Mouse (Mus musculus) forebrain, embryonic 11.5 days (tissue): ENCODE measurements around the gene Ccdc93. TPM values are rescaled to one million over a fixed set of nuclear protein-coding genes. Genes with fewer than 3 reads are reported as not detected.
A peak's percentile ranks its signal among the peaks of the same experiment; 100 is the strongest.

Experiments
- ATAC-seq: fragments of 200-750 bp; cut with Nextera tagmentation; replicated peaks from 2 replicates; pipeline ENCODE4 v1.8.0; 2017; ENCODE audit warnings: moderate TSS enrichment; ENCODE audit not compliant: low FRiP score
- DNase-seq: peaks from one replicate; pipeline ENCODE4 v3.0.0-alpha.2; 2017; ENCODE audit warnings: low spot score
- H3K27ac ChIP-seq: fragments of 300-500 bp; sonication (generic); 2 replicates; pipeline ENCODE4 v1.5.1; 2014; ENCODE audit warnings: low read depth, low read length
- H3K27me3 ChIP-seq: fragments of 300-500 bp; sonication (generic); 2 replicates; pipeline ENCODE4 v1.6.1; 2014; ENCODE audit warnings: mild to moderate bottlenecking, low read length, mixed read lengths; ENCODE audit not compliant: control insufficient read depth, insufficient read depth
- H3K36me3 ChIP-seq: fragments of 300-500 bp; sonication (generic); 2 replicates; pipeline ENCODE4 v1.6.1; 2014; ENCODE audit warnings: mild to moderate bottlenecking, low read length, moderate library complexity, mixed read lengths; ENCODE audit not compliant: control insufficient read depth, insufficient read depth
- H3K4me1 ChIP-seq: fragments of 300-500 bp; sonication (generic); replicated peaks from 2 replicates; pipeline ENCODE4 v1.6.1; 2014; ENCODE audit warnings: low read length, mixed read lengths; ENCODE audit not compliant: control insufficient read depth, insufficient read depth
- H3K4me2 ChIP-seq: fragments of 300-500 bp; sonication (generic); 2 replicates; pipeline ENCODE4 v1.6.1; 2014; ENCODE audit warnings: low read depth, mild to moderate bottlenecking, low read length, moderate library complexity, mixed read lengths; ENCODE audit not compliant: severe bottlenecking
- H3K4me3 ChIP-seq: fragments of 300-500 bp; sonication (generic); 2 replicates; pipeline ENCODE4 v1.5.1; 2014; ENCODE audit warnings: low read depth, low read length
- H3K9ac ChIP-seq: fragments of 300-500 bp; sonication (generic); 2 replicates; pipeline ENCODE4 v1.6.1; 2014; ENCODE audit warnings: low read length
- H3K9me3 ChIP-seq: fragments of 300-500 bp; sonication (generic); 2 replicates; pipeline ENCODE4 v1.6.1; 2016; ENCODE audit warnings: low read length, mixed read lengths; ENCODE audit not compliant: control insufficient read depth
- WGBS: fragments of 180-500 bp; shearing (Covaris S2); extraction: QIAGEN DNeasy Blood & Tissue Kit; methylation state at CpG from one replicate; pipeline ENCODE4 v1.1.7; 2014; 5-methylcytosine and 5-hydroxymethylcytosine counted together
- polyA plus RNA-seq: library from polyadenylated mRNA; unstranded; fragments of >200 nt; fragmentation: Nextera tagmentation; extraction: Ambion mirVana; gene quantifications from 2 replicates; pipeline ENCODE4 v1.2.1, GENCODE M21; 2014

Ccdc93 gene
- polyA plus RNA-seq, 1 experiment from 2014 or later, result 10.7 TPM

- H3K36me3 ChIP-seq, result no peaks in the 10 kb centered on the region
- H3K9me3 ChIP-seq, result no peaks in the 10 kb centered on the region
- 86% methylated on average over 2 of the region's 2 CpGs for WGBS
- DNase-seq, result no peak
- no peak overlapping the region for H3K4me2 ChIP-seq
- no peak for ATAC-seq
- H3K27ac ChIP-seq, result no peak overlapping the region
- no peaks in the 10 kb centered on the region for H3K27me3 ChIP-seq
- H3K4me1 ChIP-seq, result no peaks in the 10 kb centered on the region
- H3K9ac ChIP-seq, result no peak overlapping the region
- H3K4me3 ChIP-seq, result no peak overlapping the region
These were observed 37.7 kb upstream of the Ccdc93 start for GRCm38 (mm10) chr1:121393117-121393516.

GRCm38 (mm10) chr1:121394764-121395163 is 36.1 kb upstream of the Ccdc93 start:
- 83% methylated on average over 5 of the region's 5 CpGs for WGBS
- no peak overlapping the region for H3K4me2 ChIP-seq
- ATAC-seq, result no peak

GRCm38 (mm10) chr1:121396501-121396900 is 34.3 kb upstream of the Ccdc93 start:
- Histone ChIP-seq H3K27ac (no peak overlapping the region), H3K9ac (no peak overlapping the region), H3K4me1 (no peaks in the 10 kb centered on the region), H3K4me3 (no peak overlapping the region), H3K36me3 (no peaks in the 10 kb centered on the region), H3K4me2 (no peak overlapping the region), H3K9me3 (no peaks in the 10 kb centered on the region), H3K27me3 (no peaks in the 10 kb centered on the region)
- 84% methylated on average over 4 of the region's 4 CpGs for WGBS
- no peak for ATAC-seq
- no peak for DNase-seq

More at GRCm38 (mm10) chr1:121394764-121395163, 36.1 kb upstream of the Ccdc93 start:
- H3K9me3 ChIP-seq, result no peaks in the 10 kb centered on the region
- no peak overlapping the region for H3K4me3 ChIP-seq
- DNase-seq, result no peak
- H3K36me3 ChIP-seq, result no peaks in the 10 kb centered on the region
- H3K4me1 ChIP-seq, result no peaks in the 10 kb centered on the region
- H3K27me3 ChIP-seq, result no peaks in the 10 kb centered on the region
- H3K9ac ChIP-seq, result no peak overlapping the region
- H3K27ac ChIP-seq, result no peak overlapping the region

- 81% methylated on average over 4 of the region's 4 CpGs for WGBS
- ATAC-seq (no peak), DNase-seq (no peak)
- no peaks in the 10 kb centered on the region for H3K36me3 ChIP-seq
- H3K9me3 ChIP-seq, result no peaks in the 10 kb centered on the region
- no peak overlapping the region for H3K9ac ChIP-seq
- no peak overlapping the region for H3K27ac ChIP-seq
- H3K4me3 ChIP-seq, result no peak overlapping the region
- no peaks in the 10 kb centered on the region for H3K4me1 ChIP-seq
- H3K27me3 ChIP-seq, result no peaks in the 10 kb centered on the region
- H3K4me2 ChIP-seq, result no peak overlapping the region
These were observed 32.6 kb upstream of the Ccdc93 start for GRCm38 (mm10) chr1:121398231-121398630.

GRCm38 (mm10) chr1:121398986-121399881 is 31.6 kb upstream of the Ccdc93 start:
- WGBS, result 64% methylated on average over 14 of the region's 14 CpGs
- no peak overlapping the region for H3K4me2 ChIP-seq
- H3K4me1 ChIP-seq, result no peaks in the 10 kb centered on the region
- H3K4me3 ChIP-seq, result no peak overlapping the region
- ATAC-seq (peak; percentile 70; the same call in 1 of the 2 replicates), DNase-seq (no peak)
- H3K27ac ChIP-seq, result no peak overlapping the region
- no peaks in the 10 kb centered on the region for H3K9me3 ChIP-seq
- no peaks in the 10 kb centered on the region for H3K36me3 ChIP-seq
- no peak overlapping the region for H3K9ac ChIP-seq
- H3K27me3 ChIP-seq, result no peaks in the 10 kb centered on the region

- Histone ChIP-seq H3K4me1 (no peaks in the 10 kb centered on the region), H3K9me3 (no peaks in the 10 kb centered on the region), H3K27ac (no peak overlapping the region), H3K4me2 (no peak overlapping the region), H3K9ac (no peak overlapping the region), H3K4me3 (no peak overlapping the region), H3K27me3 (no peaks in the 10 kb centered on the region), H3K36me3 (no peaks in the 10 kb centered on the region)
- 35% methylated on average over 4 of the region's 4 CpGs for WGBS
- DNase-seq, result no peak
- 0 out of 2 replicates have a peak, but pooled peaks have one; percentile 52 for ATAC-seq
These were observed 30.6 kb upstream of the Ccdc93 start for GRCm38 (mm10) chr1:121400243-121400642.

GRCm38 (mm10) chr1:121419084-121419483 is 11.8 kb upstream of the Ccdc93 start:
- Histone ChIP-seq H3K4me2 (no peak overlapping the region), H3K9ac (no peak overlapping the region), H3K4me3 (no peak overlapping the region), H3K27ac (no peak overlapping the region), H3K27me3 (no peaks in the 10 kb centered on the region), H3K9me3 (no peaks in the 10 kb centered on the region), H3K4me1 (no peaks in the 10 kb centered on the region), H3K36me3 (no peaks in the 10 kb centered on the region)
- no peak for DNase-seq
- ATAC-seq, result no peak
- 55% methylated on average over 4 of the region's 4 CpGs for WGBS

DNA sequence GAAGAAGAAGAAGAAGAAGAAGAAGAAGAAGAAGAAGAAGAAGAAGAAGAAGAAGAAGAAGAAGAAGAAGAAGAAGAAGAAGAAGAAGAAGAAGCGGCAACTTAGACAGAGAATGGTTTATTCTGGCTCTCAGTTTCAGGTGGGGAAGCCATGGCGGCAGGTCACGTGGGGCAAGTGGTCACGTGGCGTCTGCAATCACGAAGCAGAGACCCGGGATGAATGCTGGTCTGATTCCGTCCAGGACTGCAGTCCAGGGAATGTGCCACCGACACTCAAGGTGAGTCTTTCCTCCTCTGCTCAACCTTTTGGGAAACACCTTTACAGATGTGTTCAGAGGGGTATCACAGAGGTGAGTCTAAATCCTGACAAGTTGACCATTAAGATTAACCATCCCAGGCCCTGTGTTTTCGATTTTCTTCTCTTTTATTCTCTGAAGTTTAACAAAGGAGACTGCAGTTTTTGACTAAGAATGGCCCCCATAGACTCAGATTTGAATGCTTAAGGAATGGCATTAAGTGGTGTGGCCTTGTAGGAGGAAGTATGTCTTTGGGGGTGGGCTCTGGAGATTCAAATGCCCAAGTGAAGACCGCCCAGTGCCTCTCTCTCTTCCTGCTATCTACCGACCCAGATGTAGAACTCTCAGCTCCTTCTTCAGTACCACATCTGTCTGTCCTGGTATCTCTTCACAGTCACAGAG is 11.1 kb upstream of the Ccdc93 start:
- WGBS, result 86% methylated on average over 12 of the region's 12 CpGs
- no peaks in the 10 kb centered on the region for H3K36me3 ChIP-seq
- H3K4me2 ChIP-seq, result no peak overlapping the region
- no peak overlapping the region for H3K9ac ChIP-seq
- no peak overlapping the region for H3K4me3 ChIP-seq
- no peak for ATAC-seq
- H3K27me3 ChIP-seq, result no peaks in the 10 kb centered on the region
- no peak for DNase-seq
- no peaks in the 10 kb centered on the region for H3K4me1 ChIP-seq
- no peaks in the 10 kb centered on the region for H3K9me3 ChIP-seq
- H3K27ac ChIP-seq, result no peak overlapping the region
